Mouse (Mus musculus) cerebellum, adult 2 months (tissue): ENCODE results near the gene Cks1b.

ENCODE experiments used
- CTCF ChIP-seq: fragments of 200-500 bp; IDR thresholded peaks from 2 replicates; pipeline ENCODE4 v1.5.1; 2011; ENCODE audit warnings: low read depth, mild to moderate bottlenecking, control low read depth, low read length, moderate library complexity, borderline replicate concordance; ENCODE audit not compliant: insufficient read depth
- POLR2A ChIP-seq: fragments of 200-500 bp; IDR thresholded peaks from 2 replicates; pipeline ENCODE4 v1.6.1; 2011; ENCODE audit warnings: low read length, control low read depth, borderline replicate concordance; ENCODE audit not compliant: insufficient read depth

GRCm38 (mm10) chr3:89418861-89419250, 673 bp upstream of the Cks1b start:
- TF ChIP-seq CTCF (no peak), POLR2A (no peak)
